Mouse (Mus musculus): ENCODE measurements at regions not wholly inside any gene's neighbourhood (a gene's known extent, or its start where the extent isn't known, plus 50 kb on each side); places are given as distances from the start of the nearest gene placed in this dataset.

- DNase-seq = peak; percentile 25
These were observed 128.9 kb downstream of the Kap start for GRCm38 (mm10) chr6:133724627-133725026.

GRCm38 (mm10) chr6:133706712-133707111, 146.8 kb downstream of the Kap start:
- DNase-seq = peak; percentile 54

GRCm38 (mm10) chr6:133701625-133702024, 151.9 kb downstream of the Kap start:
- DNase-seq = no peak
